Mouse (Mus musculus) heart, embryonic 13.5 days (tissue): ENCODE results near the gene Gm21981. TPM values are rescaled to one million over a fixed set of nuclear protein-coding genes. Genes with fewer than 3 reads are reported as not detected.

Experiments used
- ATAC-seq: fragments of 200-750 bp; cut with Nextera tagmentation; 2 replicates; pipeline ENCODE4 v1.8.0; 2017; ENCODE audit warnings: moderate TSS enrichment; ENCODE audit not compliant: insufficient number of reproducible peaks, low FRiP score, low TSS enrichment; ENCODE audit errors: extremely low read depth
- H3K27ac ChIP-seq: fragments of 300-500 bp; sonication (generic); replicated peaks from 2 replicates; pipeline ENCODE4 v1.5.1; 2015; ENCODE audit warnings: moderate library complexity, mild to moderate bottlenecking, inconsistent platforms
- H3K27me3 ChIP-seq: fragments of 300-500 bp; sonication (generic); replicated peaks from 2 replicates; pipeline ENCODE4 v1.6.1; 2015; ENCODE audit warnings: mild to moderate bottlenecking, inconsistent platforms
- H3K36me3 ChIP-seq: fragments of 300-500 bp; sonication (generic); 2 replicates; pipeline ENCODE4 v1.6.1; 2015; ENCODE audit warnings: mild to moderate bottlenecking, inconsistent platforms
- H3K4me1 ChIP-seq: fragments of 300-500 bp; sonication (generic); 2 replicates; pipeline ENCODE4 v1.6.1; 2015; ENCODE audit warnings: inconsistent platforms
- H3K4me2 ChIP-seq: fragments of 300-500 bp; sonication (generic); 2 replicates; pipeline ENCODE4 v1.6.1; 2015; ENCODE audit warnings: inconsistent platforms, mild to moderate bottlenecking, moderate library complexity
- H3K4me3 ChIP-seq: fragments of 300-500 bp; sonication (generic); 2 replicates; pipeline ENCODE4 v1.5.1; 2015; ENCODE audit warnings: moderate library complexity, mild to moderate bottlenecking, inconsistent platforms
- H3K9ac ChIP-seq: fragments of 300-500 bp; sonication (generic); 2 replicates; pipeline ENCODE4 v1.6.1; 2015; ENCODE audit warnings: inconsistent platforms, mild to moderate bottlenecking, moderate library complexity
- H3K9me3 ChIP-seq: fragments of 300-500 bp; sonication (generic); 2 replicates; pipeline ENCODE4 v1.6.1; 2016; ENCODE audit warnings: inconsistent platforms
- WGBS: fragments of 180-500 bp; shearing (Covaris S2); methylation state at CpG from one replicate; pipeline ENCODE4 v1.1.7; 2015; ENCODE audit warnings: mixed read lengths; 5-methylcytosine and 5-hydroxymethylcytosine counted together
- polyA plus RNA-seq: library from polyadenylated mRNA; unstranded; fragments of >200 nt; fragmentation: Nextera tagmentation; extraction: Ambion mirVana; gene quantifications from 2 replicates; pipeline ENCODE4 v1.2.1, GENCODE M21; 2015

Gm21981 gene
- 0.15 and 0.27 TPM in 2 replicates for polyA plus RNA-seq

DNA sequence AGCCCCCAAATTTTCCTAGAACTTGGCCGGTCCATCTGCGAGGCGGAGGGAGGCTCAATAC lies at the start of gene Gm21981:
TSS of gene Gm21981 (minus strand) at position 14 of the 61 bp plus-strand sequence.
- Histone ChIP-seq H3K9ac (peak within 1 kb of the TSS; percentile 94), H3K27me3 (peaks cover 44% of the 10 kb centered on the region)
- WGBS: 0% methylated on average over 3 of the region's 3 CpGs

GRCm38 (mm10) chr17:47742991-47743734 lies 48.9 kb upstream of the Gm21981 start:
- Histone ChIP-seq H3K36me3 (peaks cover 15% of the 10 kb centered on the region), H3K4me3 (peak overlapping the region; percentile 13; the same call in 1 of the 2 replicates), H3K9me3 (peaks cover 7% of the 10 kb centered on the region; the same call in 1 of the 2 replicates), H3K27ac (peak overlapping the region; percentile 60), H3K4me2 (peak overlapping the region; percentile 49), H3K4me1 (peaks cover 57% of the 10 kb centered on the region), H3K9ac (peak overlapping the region; percentile 26; the same call in 1 of the 2 replicates), H3K27me3 (no peaks in the 10 kb centered on the region)
- 17% methylated on average over 16 of the region's 16 CpGs for WGBS
- ATAC-seq: no peak

More for the DNA sequence above, at the start of gene Gm21981:
- Histone ChIP-seq H3K36me3 (peaks cover 4% of the 10 kb centered on the region), H3K4me1 (peaks cover 22% of the 10 kb centered on the region), H3K27ac (peak within 1 kb of the TSS; percentile 69), H3K4me3 (peak within 1 kb of the TSS; percentile 81), H3K4me2 (peak within 1 kb of the TSS; percentile 95), H3K9me3 (no peaks in the 10 kb centered on the region)
- no peak for ATAC-seq

DNA sequence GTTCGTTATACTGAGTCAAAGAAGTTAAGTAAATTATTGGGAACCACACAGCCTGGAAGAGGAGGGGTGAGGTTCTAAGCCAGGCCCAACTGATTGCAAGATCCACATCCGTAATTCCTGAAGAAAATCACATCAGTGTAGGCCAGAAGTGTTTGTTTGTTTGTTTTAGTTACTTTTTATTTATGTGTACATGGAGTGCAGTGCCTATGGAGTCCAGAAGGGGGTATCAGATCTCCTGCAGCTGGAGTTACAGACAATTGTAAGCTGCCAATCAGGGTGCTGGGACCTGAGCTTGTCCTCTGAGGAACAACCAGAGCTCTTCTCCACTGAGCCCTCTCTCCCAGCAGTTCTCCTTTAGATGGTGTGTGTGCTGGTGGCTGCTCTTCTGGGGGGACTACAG lies 45.9 kb upstream of the Gm21981 start:
- H3K4me3 ChIP-seq: no peak overlapping the region
- peaks cover 7% of the 10 kb centered on the region; the same call in 1 of the 2 replicates for H3K9me3 ChIP-seq
- ATAC-seq: no peak
- no peak overlapping the region for H3K27ac ChIP-seq
- H3K4me2 ChIP-seq: no peak overlapping the region
- H3K4me1 ChIP-seq: peaks cover 54% of the 10 kb centered on the region
- 91% methylated on average over 2 of the region's 2 CpGs for WGBS
- H3K27me3 ChIP-seq: no peaks in the 10 kb centered on the region
- H3K9ac ChIP-seq: no peak overlapping the region
- H3K36me3 ChIP-seq: peaks cover 11% of the 10 kb centered on the region

- WGBS: 11% methylated on average over 20 of the region's 20 CpGs
- H3K4me3 ChIP-seq: peak overlapping the region; percentile 90
- H3K36me3 ChIP-seq: peaks cover under 1% of the 10 kb centered on the region; the same call in 1 of the 2 replicates
Observed at GRCm38 (mm10) chr17:47738879-47739798, 44.9 kb upstream of the Gm21981 start.

GRCm38 (mm10) chr17:47738066-47738878 lies 44.0 kb upstream of the Gm21981 start:
- Histone ChIP-seq H3K4me3 (peak overlapping the region; percentile 90), H3K27me3 (no peaks in the 10 kb centered on the region), H3K27ac (peak overlapping the region; percentile 95), H3K36me3 (no peaks in the 10 kb centered on the region), H3K9ac (peak overlapping the region; percentile 96), H3K9me3 (no peaks in the 10 kb centered on the region), H3K4me1 (peaks cover 46% of the 10 kb centered on the region), H3K4me2 (peak overlapping the region; percentile 96)
- peak; percentile 13; the same call in 1 of the 2 replicates for ATAC-seq
- under 1% methylated on average over 53 of the region's 61 CpGs for WGBS

More at GRCm38 (mm10) chr17:47738879-47739798, 44.9 kb upstream of the Gm21981 start:
- no peaks in the 10 kb centered on the region for H3K9me3 ChIP-seq
- peaks cover 54% of the 10 kb centered on the region for H3K4me1 ChIP-seq
- H3K27me3 ChIP-seq: no peaks in the 10 kb centered on the region
- H3K9ac ChIP-seq: peak overlapping the region; percentile 96
- no peak for ATAC-seq
- H3K4me2 ChIP-seq: peak overlapping the region; percentile 96
- peak overlapping the region; percentile 95 for H3K27ac ChIP-seq

- Histone ChIP-seq H3K27me3 (no peaks in the 10 kb centered on the region), H3K4me3 (peak overlapping the region; percentile 90), H3K27ac (peak overlapping the region; percentile 95), H3K36me3 (no peaks in the 10 kb centered on the region), H3K4me1 (peaks cover 38% of the 10 kb centered on the region), H3K9me3 (no peaks in the 10 kb centered on the region), H3K9ac (peak overlapping the region; percentile 96), H3K4me2 (peak overlapping the region; percentile 96)
- under 1% methylated on average over 47 of the region's 60 CpGs for WGBS
- ATAC-seq: peak; percentile 77
Observed at GRCm38 (mm10) chr17:47737271-47738065, 43.2 kb upstream of the Gm21981 start.

DNA sequence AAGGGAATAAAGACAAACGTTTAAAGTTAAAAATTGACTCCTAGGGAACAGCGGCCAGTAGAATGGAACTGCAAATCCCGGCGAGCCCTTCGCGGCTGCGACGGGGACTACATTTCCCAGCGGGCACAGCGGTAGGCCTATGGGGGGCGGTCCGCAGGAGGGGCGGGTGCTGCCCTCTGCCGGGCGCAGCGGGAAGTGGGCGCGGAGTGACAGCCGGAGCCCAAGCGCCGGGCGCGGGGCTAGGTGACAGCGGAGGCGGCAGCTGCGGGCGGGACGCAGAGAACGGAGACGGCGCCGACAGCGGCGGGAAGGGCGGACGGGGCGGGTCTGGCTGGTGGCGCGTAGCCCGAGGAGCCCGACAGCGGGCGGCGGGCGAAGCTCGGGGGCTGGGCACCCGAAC lies 42.6 kb upstream of the Gm21981 start, which contains the start of gene Tfeb:
TSS of gene Tfeb (plus strand) at position 175 of the 400 bp plus-strand sequence.
- WGBS: under 1% methylated on average over 45 of the region's 47 CpGs
- Histone ChIP-seq H3K4me3 (peak within 1 kb of the TSS; percentile 90), H3K36me3 (no peaks in the 10 kb centered on the region), H3K9me3 (no peaks in the 10 kb centered on the region), H3K27me3 (no peaks in the 10 kb centered on the region), H3K4me2 (peak within 1 kb of the TSS; percentile 96), H3K27ac (peak within 1 kb of the TSS; percentile 95), H3K9ac (peak within 1 kb of the TSS; percentile 96), H3K4me1 (peaks cover 33% of the 10 kb centered on the region)
- ATAC-seq: peak; percentile 73

DNA sequence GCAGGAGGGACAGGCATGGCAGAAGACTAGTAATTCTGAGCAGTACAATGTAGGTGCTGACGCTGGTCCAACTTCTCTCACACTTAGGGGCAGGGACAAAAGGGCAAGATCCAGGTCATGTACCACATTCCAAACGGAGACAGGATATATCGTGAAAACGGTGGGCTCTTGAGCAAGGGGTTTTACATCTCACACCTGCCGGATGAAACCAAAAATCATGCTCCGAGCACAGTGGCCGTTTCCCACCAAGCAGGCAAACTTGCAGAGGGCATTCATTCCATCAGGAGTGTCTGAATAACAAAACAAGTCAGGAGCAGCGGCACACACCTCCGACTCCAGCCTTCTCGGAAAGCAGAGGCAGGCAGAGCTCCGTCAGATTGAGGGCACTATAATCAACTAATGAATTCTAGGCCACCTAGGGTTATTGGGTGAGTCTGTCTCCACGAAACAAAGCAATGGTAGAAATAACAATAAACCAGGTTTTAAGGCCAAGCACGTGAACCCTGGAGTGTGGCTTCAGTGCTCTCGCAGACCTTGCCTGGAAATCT lies 41.4 kb upstream of the Gm21981 start:
- WGBS: 66% methylated on average over 14 of the region's 14 CpGs

GRCm38 (mm10) chr17:47730633-47731575 lies 36.6 kb upstream of the Gm21981 start:
- no peak for ATAC-seq
- no peaks in the 10 kb centered on the region for H3K36me3 ChIP-seq
- H3K4me2 ChIP-seq: no peak overlapping the region
- no peak overlapping the region for H3K4me3 ChIP-seq
- no peaks in the 10 kb centered on the region for H3K9me3 ChIP-seq
- H3K27me3 ChIP-seq: peaks cover 15% of the 10 kb centered on the region
- no peak overlapping the region for H3K27ac ChIP-seq
- 53% methylated on average over 24 of the region's 24 CpGs for WGBS
- no peak overlapping the region for H3K9ac ChIP-seq
- H3K4me1 ChIP-seq: no peaks in the 10 kb centered on the region

More for the DNA sequence above, 41.4 kb upstream of the Gm21981 start:
- H3K27ac ChIP-seq: no peak overlapping the region
- no peak overlapping the region for H3K4me2 ChIP-seq
- H3K36me3 ChIP-seq: no peaks in the 10 kb centered on the region
- no peak overlapping the region for H3K4me3 ChIP-seq
- no peaks in the 10 kb centered on the region for H3K27me3 ChIP-seq
- no peak overlapping the region for H3K9ac ChIP-seq
- no peaks in the 10 kb centered on the region for H3K9me3 ChIP-seq
- no peak for ATAC-seq
- H3K4me1 ChIP-seq: peaks cover 22% of the 10 kb centered on the region
